Mouse (Mus musculus): Measurements from ENCODE around the gene Fam186a.

DNA sequence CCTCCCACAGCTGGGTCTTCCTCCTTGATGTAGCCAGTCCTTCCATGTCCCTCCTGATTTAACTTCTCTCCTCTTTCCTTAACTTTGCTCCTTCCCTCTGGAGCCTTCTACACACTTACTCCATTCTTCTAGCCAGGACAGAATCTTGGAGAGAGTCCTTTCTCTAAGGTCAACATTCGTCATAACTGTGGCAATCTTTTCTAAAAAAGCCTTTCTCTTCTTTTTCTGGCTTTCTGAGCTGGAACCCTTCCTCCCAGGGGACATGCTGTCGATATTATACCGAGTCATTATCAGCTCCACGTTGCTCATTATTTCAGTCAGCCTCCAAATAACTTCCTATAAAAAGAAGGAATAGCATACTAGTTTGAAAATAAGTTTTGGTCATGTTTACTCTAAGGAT, 11.5 kb downstream of the Fam186a start:
- no peak for TF ChIP-seq CTCF (IDR thresholded peaks at IDR 0.05)
- TF ChIP-seq EP300 (IDR thresholded peaks at IDR 0.05; ENCODE audit: insufficient read depth, low read depth, low read length), result no peak
- TF ChIP-seq POLR2A (IDR thresholded peaks at IDR 0.05; ENCODE audit: insufficient read depth, low read depth, low read length), result no peak
